Mouse (Mus musculus): ENCODE data around the gene Hmcn1.

Hmcn1 gene

GRCm38 (mm10) chr1:150873231-150873630 lies 120.0 kb downstream of the Hmcn1 start:
- DNase-seq: peak; percentile 62 to 81

- DNase-seq: no peak
Observed at GRCm38 (mm10) chr1:150872105-150872504, 121.1 kb downstream of the Hmcn1 start.

- DNase-seq: no peak
Observed at GRCm38 (mm10) chr1:150869189-150869588, 124.0 kb downstream of the Hmcn1 start.

- DNase-seq: no peak
Observed at GRCm38 (mm10) chr1:150866615-150867014, 126.6 kb downstream of the Hmcn1 start.

GRCm38 (mm10) chr1:150857779-150858178 lies 135.5 kb downstream of the Hmcn1 start:
- no peak for DNase-seq

GRCm38 (mm10) chr1:150833448-150833847 lies 159.8 kb downstream of the Hmcn1 start:
- DNase-seq: no peak

- DNase-seq: no peak
Observed at GRCm38 (mm10) chr1:150829851-150830250, 163.4 kb downstream of the Hmcn1 start.

- DNase-seq: no peak
Observed at GRCm38 (mm10) chr1:150827169-150827568, 166.1 kb downstream of the Hmcn1 start.

GRCm38 (mm10) chr1:150824334-150825005 lies 168.8 kb downstream of the Hmcn1 start:
- DNase-seq: no peak

GRCm38 (mm10) chr1:150816035-150816807 lies 177.0 kb downstream of the Hmcn1 start:
- no peak for DNase-seq

- no peak for DNase-seq
Observed at GRCm38 (mm10) chr1:150814917-150815316, 178.3 kb downstream of the Hmcn1 start.

- DNase-seq: no peak
Observed at GRCm38 (mm10) chr1:150813381-150813780, 179.9 kb downstream of the Hmcn1 start.

GRCm38 (mm10) chr1:150806864-150807263 lies 186.4 kb downstream of the Hmcn1 start:
- DNase-seq: no peak

- no peak for DNase-seq
Observed at GRCm38 (mm10) chr1:150805466-150805865, 187.8 kb downstream of the Hmcn1 start.

GRCm38 (mm10) chr1:150804235-150805099 lies 188.8 kb downstream of the Hmcn1 start:
- peak in 1 of 2 experiments; percentile 17 for DNase-seq

GRCm38 (mm10) chr1:150802642-150803041 lies 190.6 kb downstream of the Hmcn1 start:
- no peak for DNase-seq

GRCm38 (mm10) chr1:150800611-150801263 lies 192.5 kb downstream of the Hmcn1 start:
- peak; percentile 45 to 47 for DNase-seq

- no peak for DNase-seq
Observed at GRCm38 (mm10) chr1:150798651-150799050, 194.6 kb downstream of the Hmcn1 start.

GRCm38 (mm10) chr1:150786746-150787145 lies 206.5 kb downstream of the Hmcn1 start:
- DNase-seq: no peak

- DNase-seq: no peak
Observed at GRCm38 (mm10) chr1:150783070-150783842, 210.0 kb downstream of the Hmcn1 start.

GRCm38 (mm10) chr1:150779902-150780301 lies 213.3 kb downstream of the Hmcn1 start:
- DNase-seq: no peak

GRCm38 (mm10) chr1:150776741-150777140 lies 216.5 kb downstream of the Hmcn1 start:
- no peak for DNase-seq

Data from lung, postnatal 4 days (tissue).